In the genomic region with DNA sequence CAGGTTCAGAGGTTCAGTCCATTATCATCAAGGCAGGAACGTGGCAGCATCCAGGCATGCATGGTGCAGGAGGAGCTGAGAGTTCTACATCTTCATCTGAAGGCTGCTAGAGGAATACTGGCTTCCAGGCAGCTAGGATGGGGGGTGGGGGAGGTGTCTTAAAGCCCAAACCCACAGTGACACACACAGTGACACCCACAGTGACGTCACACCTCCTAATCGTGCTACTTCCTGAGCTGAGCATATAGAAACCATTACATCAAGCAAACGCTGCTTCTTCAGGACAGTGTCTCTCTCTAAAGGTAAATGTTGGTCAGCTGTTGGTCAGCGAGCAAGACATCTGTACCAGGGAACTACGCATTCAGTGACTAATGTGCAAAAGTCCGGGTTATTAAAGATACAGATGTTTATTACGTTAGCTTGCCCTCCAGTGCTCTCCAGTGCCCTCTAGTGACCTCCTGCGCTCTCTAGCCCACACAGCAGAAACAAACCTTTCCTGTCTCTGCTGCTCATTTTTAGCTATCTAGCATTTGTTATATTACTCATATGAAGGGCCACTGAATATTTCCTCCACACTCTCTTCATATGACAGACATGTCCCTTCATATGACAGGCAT, we compare ENCODE assay signal across 9 mouse cellular contexts.
DNase-seq lines count a peak whose midpoint lies in the region; ATAC-seq and TF ChIP-seq lines count a peak whose summit lies in the region.
"Had no signal": no experiment of that assay in that cellular context is flagged by ENCODE, and none has a peak within 500 bp of the region (broad histone marks: within the 10 kb centered on the region; RNA-seq: fewer than 3 reads in every experiment).

No protein-coding gene starts in this region.

- H3K4me1 ChIP-seq in heart, postnatal 0 days (ENCODE audit: control insufficient read depth, insufficient read depth) = peaks cover 7% of the 10 kb centered on the region
- peaks cover 9% of the 10 kb centered on the region for H3K4me1 ChIP-seq in forebrain, embryonic 15.5 days

- 37% methylated on average over 9 of the region's 9 CpGs for WGBS in heart, postnatal 0 days
- WGBS in forebrain, embryonic 15.5 days = 74% methylated on average over 9 of the region's 9 CpGs

- no peak overlapping the region for H3K9ac ChIP-seq in heart, postnatal 0 days (replicated peaks; ENCODE audit: low read depth, low read length)
- H3K9ac ChIP-seq in forebrain, embryonic 15.5 days (replicated peaks) = no peak overlapping the region
- H3K9ac ChIP-seq: stomach, embryonic 15.5 days had no signal

- no peaks in the 10 kb centered on the region for H3K9me3 ChIP-seq in heart, postnatal 0 days (replicated peaks; ENCODE audit: control insufficient read depth, low read length)
- no peaks in the 10 kb centered on the region for H3K9me3 ChIP-seq in forebrain, embryonic 15.5 days
- H3K9me3 ChIP-seq: stomach, embryonic 15.5 days had no signal

- peak overlapping the region; percentile 7; the same call in 1 of the 2 replicates for H3K4me2 ChIP-seq in heart, postnatal 0 days (ENCODE audit: low read depth, low read length)
- H3K4me2 ChIP-seq in forebrain, embryonic 15.5 days (replicated peaks) = no peak overlapping the region
- H3K4me2 ChIP-seq: stomach, embryonic 15.5 days had no signal

- peak; percentile 22 for DNase-seq in gastrocnemius, adult 2 months
- DNase-seq in gastrocnemius, postnatal 36 days = no peak
- peak; percentile 31 for DNase-seq in urinary bladder, postnatal 25 days (ENCODE audit: low spot score)
- no peak for DNase-seq in urinary bladder, postnatal 10 days (ENCODE audit: low spot score)
- DNase-seq in heart, postnatal 0 days (ENCODE audit: low spot score) = peak; percentile 20
- peak; percentile 52 for DNase-seq in lung, postnatal 14 days
- DNase-seq in frontal cortex, postnatal 25 days (ENCODE audit: low spot score in 2 of 2) = no peak

- no peak for ATAC-seq in heart, postnatal 0 days (ENCODE audit: insufficient read depth, low read depth)
- no peak for ATAC-seq in forebrain, embryonic 15.5 days (replicated peaks)

- peak overlapping the region; percentile 55 for H3K4me3 ChIP-seq in gastrocnemius, adult 2 months
- H3K4me3 ChIP-seq in heart, postnatal 0 days (ENCODE audit: low read depth, low read length) = no peak overlapping the region
- H3K4me3 ChIP-seq in forebrain, embryonic 15.5 days = no peak overlapping the region
- H3K4me3 ChIP-seq: stomach, embryonic 15.5 days had no signal

- no peaks in the 10 kb centered on the region for H3K36me3 ChIP-seq in heart, postnatal 0 days (replicated peaks; ENCODE audit: control insufficient read depth, insufficient read depth, low read length)
- H3K36me3 ChIP-seq in forebrain, embryonic 15.5 days = no peaks in the 10 kb centered on the region
- H3K36me3 ChIP-seq: stomach, embryonic 15.5 days had no signal

- no peak overlapping the region for H3K27ac ChIP-seq in gastrocnemius, adult 2 months
- no peak overlapping the region for H3K27ac ChIP-seq in heart, postnatal 0 days (ENCODE audit: low read depth)
- no peak overlapping the region for H3K27ac ChIP-seq in forebrain, embryonic 15.5 days (replicated peaks)
- H3K27ac ChIP-seq: stomach, embryonic 15.5 days had no signal

- H3K27me3 ChIP-seq in heart, postnatal 0 days (ENCODE audit: control insufficient read depth, insufficient read depth, low read length) = no peaks in the 10 kb centered on the region
- H3K27me3 ChIP-seq in forebrain, embryonic 15.5 days = no peaks in the 10 kb centered on the region
- H3K27me3 ChIP-seq: stomach, embryonic 15.5 days had no signal

- TF ChIP-seq EP300 in heart, postnatal 0 days (IDR thresholded peaks at IDR 0.05; ENCODE audit: low read depth) = no peak

- intact Hi-C loops in gastrocnemius, adult 2 months (cut with DNase I) = no loop called here
- intact Hi-C loops in gastrocnemius, postnatal 36 days (cut with DNase I) = no loop called here

- peak; percentile 63 for TF ChIP-seq CTCF in gastrocnemius, adult 2 months (IDR thresholded peaks at IDR 0.05)
- TF ChIP-seq CTCF in heart, postnatal 0 days (IDR thresholded peaks at IDR 0.05; ENCODE audit: low read depth) = peak; percentile 57

Comparison
In these comparisons a context has a peak if more than half of its experiments do, and no peak if none do; other contexts are left out.
1. DNase-seq: peak in gastrocnemius, adult 2 months (single experiment), urinary bladder, postnatal 25 days (single experiment), heart, postnatal 0 days (single experiment) and lung, postnatal 14 days (single experiment); none in gastrocnemius, postnatal 36 days (0 of 2), urinary bladder, postnatal 10 days (single experiment) and frontal cortex, postnatal 25 days (0 of 2).